Comparison of ENCODE assay signal across 28 mouse cellular contexts in the genomic region with DNA sequence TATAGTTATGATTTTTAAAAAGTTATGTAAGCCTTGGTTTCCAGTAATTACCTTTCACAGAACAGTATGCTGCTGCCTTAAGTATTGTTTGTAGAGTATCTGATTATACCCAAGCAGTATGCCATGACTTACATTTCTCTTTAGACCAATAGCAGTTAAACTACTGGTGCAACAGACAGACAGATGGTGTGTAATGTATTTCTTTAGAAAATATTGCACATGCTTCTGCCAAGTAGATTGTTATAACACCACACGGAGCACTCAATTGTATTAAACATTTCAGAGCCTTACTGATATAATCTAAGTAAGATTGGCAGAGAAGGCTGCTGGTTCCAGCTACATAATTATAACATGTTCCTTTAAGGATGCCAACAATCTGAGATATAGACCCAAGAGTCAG.
"Had no signal": no experiment of that assay in that cellular context is flagged by ENCODE, and none has a peak within 500 bp of the region (broad histone marks: within the 10 kb centered on the region; RNA-seq: fewer than 3 reads in every experiment).

No protein-coding gene starts in this region.

- H3K9me3 ChIP-seq: heart, embryonic 13.5 days; heart, embryonic 15.5 days; hindbrain, embryonic 13.5 days; hindbrain, embryonic 15.5 days; intestine, embryonic 15.5 days; limb, embryonic 10.5 days; limb, embryonic 12.5 days; liver, embryonic 13.5 days; liver, embryonic 15.5 days had no signal

- H3K27ac ChIP-seq: heart, adult 2 months; heart, embryonic 13.5 days; heart, embryonic 15.5 days; hindbrain, embryonic 13.5 days; hindbrain, embryonic 15.5 days; hindbrain, postnatal 0 days; intestine, embryonic 15.5 days; layer of hippocampus, adult 2 months; left cerebral cortex, adult 2 months; limb, embryonic 10.5 days; limb, embryonic 12.5 days; liver, embryonic 13.5 days; liver, embryonic 15.5 days had no signal

- H3K9ac ChIP-seq: heart, embryonic 13.5 days; heart, embryonic 15.5 days; hindbrain, embryonic 13.5 days; hindbrain, embryonic 15.5 days; intestine, embryonic 15.5 days; limb, embryonic 12.5 days; liver, embryonic 13.5 days; liver, embryonic 15.5 days; liver, postnatal 0 days had no signal

- ATAC-seq: hindbrain, postnatal 0 days; intestine, embryonic 15.5 days; intestine, postnatal 0 days; liver, postnatal 0 days had no signal

- H3K36me3 ChIP-seq: heart, embryonic 13.5 days; heart, embryonic 15.5 days; hindbrain, embryonic 13.5 days; hindbrain, embryonic 15.5 days; intestine, embryonic 15.5 days; limb, embryonic 10.5 days; limb, embryonic 12.5 days; liver, embryonic 13.5 days; liver, embryonic 15.5 days had no signal

- DNase-seq: gastrocnemius, postnatal 14 days; gastrocnemius, postnatal 36 days; heart, adult 11 months; heart, adult 2 months; heart, postnatal 14 days; heart, postnatal 36 days; kidney, adult 18-20 months; kidney, adult 8-10 months; kidney, postnatal 10 days; kidney, postnatal 25 days; kidney, postnatal 4 days; liver; liver, embryonic 13.5 days; liver, postnatal 0 days had no signal

- H3K4me3 ChIP-seq: heart, adult 2 months; heart, embryonic 13.5 days; heart, embryonic 15.5 days; hindbrain, embryonic 13.5 days; hindbrain, embryonic 15.5 days; intestine, embryonic 15.5 days; layer of hippocampus, adult 2 months; left cerebral cortex, adult 2 months; limb, embryonic 10.5 days; limb, embryonic 12.5 days; liver, embryonic 13.5 days; liver, embryonic 15.5 days had no signal

- H3K4me1 ChIP-seq: heart, embryonic 13.5 days; heart, embryonic 15.5 days; hindbrain, embryonic 13.5 days; hindbrain, embryonic 15.5 days; intestine, embryonic 15.5 days; limb, embryonic 10.5 days; limb, embryonic 12.5 days; liver, embryonic 13.5 days; liver, embryonic 15.5 days had no signal

- H3K4me2 ChIP-seq: heart, embryonic 11.5 days; heart, embryonic 13.5 days; heart, embryonic 15.5 days; hindbrain, embryonic 13.5 days; hindbrain, embryonic 15.5 days; intestine, embryonic 15.5 days; limb, embryonic 12.5 days; liver, embryonic 11.5 days; liver, embryonic 13.5 days; liver, embryonic 15.5 days had no signal

- H3K27me3 ChIP-seq: heart, embryonic 13.5 days; heart, embryonic 15.5 days; hindbrain, embryonic 13.5 days; hindbrain, embryonic 15.5 days; intestine, embryonic 15.5 days; limb, embryonic 12.5 days; liver, embryonic 13.5 days; liver, embryonic 15.5 days had no signal
